Mouse (Mus musculus) heart, embryonic 14.5 days (tissue): Measurements from ENCODE around the gene Efna5. TPM values are rescaled to one million over a fixed set of nuclear protein-coding genes. Genes with fewer than 3 reads are reported as not detected.
A peak's percentile ranks its signal among the peaks of the same experiment; 100 is the strongest.

Source experiments
- ATAC-seq: fragments of 200-750 bp; cut with Nextera tagmentation; 2 replicates; pipeline ENCODE4 v1.8.0; 2017; ENCODE audit warnings: low read depth, moderate TSS enrichment; ENCODE audit not compliant: insufficient number of reproducible peaks, insufficient read depth, low FRiP score
- H3K27ac ChIP-seq, 2 experiments: fragments of 200-500 bp in 1 of 2; fragments of 300-500 bp in 1 of 2; sonication (generic) in 1 of 2; replicated peaks in 1 of 2; 2 replicates each; pipeline ENCODE4 v1.5.1; 2012 to 2014; ENCODE audit warnings: low read depth in 2 of 2, low read length in 2 of 2, control low read depth in 1 of 2, mild to moderate bottlenecking in 1 of 2, mixed read lengths in 1 of 2; ENCODE audit not compliant: control insufficient read depth in 1 of 2, insufficient read depth in 1 of 2
- H3K27me3 ChIP-seq: fragments of 300-500 bp; sonication (generic); 2 replicates; pipeline ENCODE4 v1.6.1; 2014; ENCODE audit warnings: mild to moderate bottlenecking, low read length, control low read depth; ENCODE audit not compliant: control insufficient read depth, insufficient read depth
- H3K36me3 ChIP-seq: fragments of 300-500 bp; sonication (generic); 2 replicates; pipeline ENCODE4 v1.6.1; 2014; ENCODE audit warnings: mild to moderate bottlenecking, control low read depth, low read length, mixed read lengths; ENCODE audit not compliant: control insufficient read depth, insufficient read depth
- H3K4me1 ChIP-seq, 2 experiments: fragments of 200-500 bp in 1 of 2; fragments of 300-500 bp in 1 of 2; sonication (generic) in 1 of 2; 2 replicates each; pipeline ENCODE4 v1.6.1; 2012 to 2014; ENCODE audit warnings: low read length in 2 of 2, control low read depth in 1 of 2, mixed read lengths in 1 of 2; ENCODE audit not compliant: control insufficient read depth in 2 of 2, insufficient read depth in 2 of 2
- H3K4me2 ChIP-seq: fragments of 300-500 bp; sonication (generic); 2 replicates; pipeline ENCODE4 v1.6.1; 2014; ENCODE audit warnings: mild to moderate bottlenecking, low read length
- H3K4me3 ChIP-seq, 2 experiments: fragments of 200-500 bp in 1 of 2; fragments of 300-500 bp in 1 of 2; sonication (generic) in 1 of 2; 2 replicates each; pipeline ENCODE4 v1.5.1; 2012 to 2014; ENCODE audit warnings: low read length in 2 of 2, mild to moderate bottlenecking in 2 of 2, control low read depth in 1 of 2, low read depth in 1 of 2, moderate library complexity in 1 of 2; ENCODE audit not compliant: control insufficient read depth in 1 of 2, insufficient read depth in 1 of 2
- H3K9ac ChIP-seq: fragments of 300-500 bp; sonication (generic); 2 replicates; pipeline ENCODE4 v1.6.1; 2014; ENCODE audit warnings: mild to moderate bottlenecking, low read length
- H3K9me3 ChIP-seq: fragments of 300-500 bp; sonication (generic); 2 replicates; pipeline ENCODE4 v1.6.1; 2016; ENCODE audit warnings: low read length, control low read depth; ENCODE audit not compliant: control insufficient read depth
- WGBS: fragments of 180-500 bp; shearing (Covaris S2); extraction: QIAGEN DNeasy Blood & Tissue Kit; methylation state at CpG from one replicate; pipeline ENCODE4 v1.1.7; 2014; 5-methylcytosine and 5-hydroxymethylcytosine counted together
- polyA plus RNA-seq: library from polyadenylated mRNA; unstranded; fragments of >200 nt; fragmentation: Nextera tagmentation; extraction: Ambion mirVana; gene quantifications from 2 replicates; pipeline ENCODE4 v1.2.1, GENCODE M21; 2014

Gene Efna5
- polyA plus RNA-seq, 1 experiment from 2014 or later: 26.4 TPM

GRCm38 (mm10) chr17:62787855-62788254 lies 93.3 kb downstream of the Efna5 start:
- Histone ChIP-seq H3K4me3 (no peak overlapping the region), H3K27ac (no peak overlapping the region), H3K36me3 (no peaks in the 10 kb centered on the region), H3K9ac (no peak overlapping the region), H3K27me3 (no peaks in the 10 kb centered on the region), H3K4me2 (no peak overlapping the region), H3K9me3 (no peaks in the 10 kb centered on the region), H3K4me1 (peaks cover 26 to 47% of the 10 kb centered on the region in 2 experiments)
- WGBS: 65% methylated on average over 3 of the region's 3 CpGs
- ATAC-seq: no peak

GRCm38 (mm10) chr17:62786602-62786907 lies 94.6 kb downstream of the Efna5 start:
- Histone ChIP-seq H3K4me3 (no peak overlapping the region), H3K4me1 (peaks cover 29 to 48% of the 10 kb centered on the region in 2 experiments)
- no peak for ATAC-seq

GRCm38 (mm10) chr17:62785781-62786601 lies 95.1 kb downstream of the Efna5 start:
- H3K4me3 ChIP-seq: no peak overlapping the region
- no peak overlapping the region for H3K27ac ChIP-seq
- H3K4me2 ChIP-seq: no peak overlapping the region
- ATAC-seq: no peak
- 67% methylated on average over 4 of the region's 4 CpGs for WGBS
- H3K9ac ChIP-seq: no peak overlapping the region
- H3K27me3 ChIP-seq: no peaks in the 10 kb centered on the region
- no peaks in the 10 kb centered on the region for H3K9me3 ChIP-seq
- H3K36me3 ChIP-seq: no peaks in the 10 kb centered on the region
- peaks cover 27 to 44% of the 10 kb centered on the region in 2 experiments for H3K4me1 ChIP-seq

More at GRCm38 (mm10) chr17:62786602-62786907, 94.6 kb downstream of the Efna5 start:
- Histone ChIP-seq H3K27ac (no peak overlapping the region), H3K4me2 (no peak overlapping the region), H3K9ac (no peak overlapping the region), H3K9me3 (no peaks in the 10 kb centered on the region), H3K27me3 (no peaks in the 10 kb centered on the region), H3K36me3 (no peaks in the 10 kb centered on the region)
- WGBS: 69% methylated on average over 7 of the region's 7 CpGs

GRCm38 (mm10) chr17:62784274-62785171 lies 96.6 kb downstream of the Efna5 start:
- peak overlapping the region; percentile 3 to 32; a peak in 3 of 4 replicates for H3K4me3 ChIP-seq
- no peak for ATAC-seq
- H3K9me3 ChIP-seq: no peaks in the 10 kb centered on the region
- no peaks in the 10 kb centered on the region for H3K36me3 ChIP-seq
- H3K9ac ChIP-seq: no peak overlapping the region
- no peaks in the 10 kb centered on the region for H3K27me3 ChIP-seq
- H3K27ac ChIP-seq: no peak overlapping the region
- peaks cover 21 to 33% of the 10 kb centered on the region in 2 experiments for H3K4me1 ChIP-seq
- H3K4me2 ChIP-seq: peak overlapping the region; percentile 40
- WGBS: 55% methylated on average over 27 of the region's 27 CpGs

- Histone ChIP-seq H3K9me3 (no peaks in the 10 kb centered on the region), H3K27ac (peak overlapping the region; percentile 43 to 74), H3K4me1 (peaks cover 17 to 28% of the 10 kb centered on the region in 2 experiments), H3K4me2 (peak overlapping the region; percentile 46), H3K27me3 (no peaks in the 10 kb centered on the region), H3K9ac (0 out of 2 replicates have a peak overlapping the region, but pooled peaks have one; percentile 6), H3K36me3 (no peaks in the 10 kb centered on the region), H3K4me3 (peak overlapping the region; percentile 3 to 32; a peak in 3 of 4 replicates)
- peak; percentile 32; the same call in 1 of the 2 replicates for ATAC-seq
- 12% methylated on average over 13 of the region's 13 CpGs for WGBS
Measured at GRCm38 (mm10) chr17:62783524-62784273, 97.4 kb downstream of the Efna5 start.

- 16% methylated on average over 13 of the region's 13 CpGs for WGBS
- H3K9ac ChIP-seq: 0 out of 2 replicates have a peak overlapping the region, but pooled peaks have one; percentile 6
- peaks cover 17 to 24% of the 10 kb centered on the region in 2 experiments for H3K4me1 ChIP-seq
- no peaks in the 10 kb centered on the region for H3K9me3 ChIP-seq
- H3K4me3 ChIP-seq: 0 out of 4 replicates have a peak overlapping the region, but pooled peaks of 1 of the 2 experiments have one; percentile 5
- no peak for ATAC-seq
- no peaks in the 10 kb centered on the region for H3K27me3 ChIP-seq
- peak overlapping the region; percentile 43 to 74 for H3K27ac ChIP-seq
- H3K36me3 ChIP-seq: no peaks in the 10 kb centered on the region
- peak overlapping the region; percentile 46 for H3K4me2 ChIP-seq
Measured at GRCm38 (mm10) chr17:62782826-62783404, 98.2 kb downstream of the Efna5 start.

- Histone ChIP-seq H3K27ac (no peak overlapping the region), H3K9me3 (no peaks in the 10 kb centered on the region), H3K36me3 (no peaks in the 10 kb centered on the region), H3K9ac (no peak overlapping the region), H3K4me2 (no peak overlapping the region), H3K27me3 (no peaks in the 10 kb centered on the region), H3K4me3 (no peak overlapping the region), H3K4me1 (peaks cover 17 to 24% of the 10 kb centered on the region in 2 experiments)
- 84% methylated on average over 6 of the region's 6 CpGs for WGBS
- no peak for ATAC-seq
Measured at GRCm38 (mm10) chr17:62781120-62781519, 100.0 kb downstream of the Efna5 start.
